Mouse (Mus musculus) spleen, adult 2 months (tissue): ENCODE measurements around the gene Col4a4. TPM values are rescaled to one million over a fixed set of nuclear protein-coding genes. Genes with fewer than 3 reads are reported as not detected.

Experiments
- DNase-seq, 2 experiments: peaks; one replicate each; pipeline versions ENCODE4 v3.0.0 to v3.0.0-alpha.2; 2012 to 2021; ENCODE audit warnings: low spot score in 2 of 2, low read depth in 1 of 2
- H3K27ac ChIP-seq: fragments of 200-500 bp; 2 replicates; pipeline ENCODE4 v1.5.1; 2012; ENCODE audit warnings: low read length, inconsistent platforms; ENCODE audit not compliant: insufficient read depth
- H3K27me3 ChIP-seq: fragments of 200-500 bp; 2 replicates; pipeline ENCODE4 v1.6.1; 2012; ENCODE audit warnings: mild to moderate bottlenecking, moderate library complexity, low read length, inconsistent platforms; ENCODE audit not compliant: control insufficient read depth, insufficient read depth
- H3K36me3 ChIP-seq: fragments of 200-500 bp; 2 replicates; pipeline ENCODE4 v1.6.1; 2012; ENCODE audit warnings: mild to moderate bottlenecking, low read length, inconsistent platforms; ENCODE audit not compliant: control insufficient read depth, insufficient read depth
- H3K4me1 ChIP-seq: fragments of 200-500 bp; 2 replicates; pipeline ENCODE4 v1.6.1; 2011; ENCODE audit warnings: inconsistent platforms; ENCODE audit not compliant: control insufficient read depth, insufficient read depth, insufficient read length
- H3K4me3 ChIP-seq: fragments of 200-500 bp; 2 replicates; pipeline ENCODE4 v1.5.1; 2011; ENCODE audit warnings: mild to moderate bottlenecking, inconsistent platforms; ENCODE audit not compliant: insufficient read depth, insufficient read length; ENCODE audit errors: extremely low read depth
- CTCF ChIP-seq: fragments of 200-500 bp; IDR thresholded peaks from 2 replicates; pipeline ENCODE4 v1.5.1; 2011; ENCODE audit warnings: mild to moderate bottlenecking, inconsistent platforms; ENCODE audit not compliant: insufficient read depth, insufficient read length, insufficient replicate concordance; ENCODE audit errors: extremely low read depth
- POLR2A ChIP-seq: fragments of 200-500 bp; IDR thresholded peaks from 2 replicates; pipeline ENCODE4 v1.6.1; 2011; ENCODE audit warnings: low read depth, low read length, inconsistent platforms
- WGBS: fragments of 180-500 bp; shearing (Covaris S2); methylation state at CpG from one replicate; pipeline ENCODE4 v1.1.7; 2018; 5-methylcytosine and 5-hydroxymethylcytosine counted together
- polyA plus RNA-seq: library from polyadenylated mRNA; depleted of rRNA; stranded (reverse); fragments of >200 nt; gene quantifications from 2 replicates; pipeline ENCODE4 v1.2.3, GENCODE M21; 2012; rRNA removed

Gene Col4a4
- polyA plus RNA-seq, 1 experiment = 0.07 TPM

GRCm38 (mm10) chr1:82415641-82416040 lies 171.0 kb downstream of the Col4a4 start:
- Histone ChIP-seq H3K27ac (no peak overlapping the region), H3K27me3 (no peaks in the 10 kb centered on the region), H3K4me3 (no peak overlapping the region), H3K36me3 (no peaks in the 10 kb centered on the region), H3K4me1 (no peaks in the 10 kb centered on the region)
- DNase-seq = no peak
- TF ChIP-seq CTCF (no peak), POLR2A (no peak)
- WGBS = 93% methylated on average over 4 of the region's 4 CpGs

DNA sequence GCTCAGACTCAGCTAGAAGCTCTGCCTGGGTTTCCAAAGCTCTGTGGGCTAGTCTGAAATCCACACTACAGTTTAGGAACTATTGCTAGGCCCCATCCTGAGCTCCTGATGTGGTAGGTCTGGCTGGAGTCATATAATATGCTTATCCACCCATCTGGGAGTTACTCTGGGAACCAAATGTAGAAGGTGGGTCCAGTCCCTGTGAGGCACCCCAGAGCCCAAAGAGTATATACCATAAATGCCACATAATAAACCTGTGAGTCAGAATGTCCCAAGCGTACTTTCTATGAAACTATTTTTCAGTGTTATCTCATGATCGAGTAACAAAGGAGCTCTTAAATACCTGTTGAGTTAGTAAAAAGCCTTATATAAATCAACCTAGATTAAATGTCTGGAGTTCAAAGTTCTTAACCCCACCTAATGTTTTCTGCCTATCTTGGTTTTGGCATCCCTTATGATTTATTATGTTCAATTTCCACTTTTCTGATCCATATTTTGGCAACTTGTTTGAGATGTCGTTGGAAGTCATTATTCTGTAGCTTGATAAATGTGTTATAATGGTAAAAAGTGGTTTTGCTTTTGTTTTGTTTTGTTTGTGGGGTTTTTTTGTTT lies 172.1 kb downstream of the Col4a4 start:
- TF ChIP-seq POLR2A (no peak), CTCF (no peak)
- no peak overlapping the region for H3K4me3 ChIP-seq
- DNase-seq = no peak
- H3K4me1 ChIP-seq = no peaks in the 10 kb centered on the region
- 91% methylated on average over 3 of the region's 3 CpGs for WGBS
- H3K27me3 ChIP-seq = no peaks in the 10 kb centered on the region
- H3K36me3 ChIP-seq = no peaks in the 10 kb centered on the region
- no peak overlapping the region for H3K27ac ChIP-seq

GRCm38 (mm10) chr1:82412085-82412484 lies 174.6 kb downstream of the Col4a4 start:
- Histone ChIP-seq H3K27me3 (no peaks in the 10 kb centered on the region), H3K4me3 (no peak overlapping the region), H3K4me1 (no peaks in the 10 kb centered on the region), H3K27ac (no peak overlapping the region), H3K36me3 (no peaks in the 10 kb centered on the region)
- 77% methylated on average over 4 of the region's 4 CpGs for WGBS
- no peak for DNase-seq
- TF ChIP-seq CTCF (no peak), POLR2A (no peak)

DNA sequence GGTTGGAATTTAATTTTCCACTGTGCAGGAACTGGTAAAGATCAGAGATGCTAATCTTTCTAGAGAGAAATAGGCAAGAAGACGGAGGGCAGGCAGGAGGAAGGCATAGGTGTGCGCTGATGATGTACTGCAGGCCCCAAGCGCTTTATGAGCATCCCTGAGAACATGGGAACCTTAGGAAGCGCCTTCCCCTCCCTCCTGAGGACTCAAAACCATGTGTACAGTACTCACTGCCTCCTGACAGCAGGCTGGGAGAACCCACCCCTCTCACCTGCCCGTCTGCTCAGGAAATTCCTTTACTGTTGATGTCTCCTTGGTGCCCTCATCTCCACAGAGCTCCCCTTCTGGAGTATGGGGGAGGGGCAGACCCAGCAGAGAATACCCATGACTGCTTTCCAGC lies 175.1 kb downstream of the Col4a4 start:
- Histone ChIP-seq H3K4me1 (no peaks in the 10 kb centered on the region), H3K4me3 (no peak overlapping the region), H3K36me3 (no peaks in the 10 kb centered on the region), H3K27ac (no peak overlapping the region), H3K27me3 (no peaks in the 10 kb centered on the region)
- DNase-seq = no peak
- no peak for TF ChIP-seq CTCF
- no peak for TF ChIP-seq POLR2A
- 96% methylated on average over 5 of the region's 5 CpGs for WGBS

DNA sequence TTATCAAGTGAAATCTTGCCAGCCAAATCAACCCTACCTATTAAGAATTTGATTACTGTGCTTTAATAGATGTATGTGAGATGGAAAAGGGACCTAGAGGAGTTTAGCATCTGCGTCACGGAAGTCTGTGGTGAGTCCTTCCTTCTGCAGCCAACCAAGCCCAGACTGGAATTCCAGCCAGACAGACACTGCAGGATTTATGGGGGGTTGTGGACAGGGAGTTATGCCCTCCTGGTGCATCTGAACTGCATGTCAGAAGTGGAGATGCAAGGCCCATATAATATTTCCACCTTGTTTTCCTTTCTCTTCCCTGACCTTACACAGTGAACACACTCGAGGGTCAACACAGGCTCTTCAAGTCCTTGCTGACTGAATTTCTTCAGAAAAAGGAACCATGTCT lies 176.1 kb downstream of the Col4a4 start:
- TF ChIP-seq POLR2A (no peak), CTCF (no peak)
- 85% methylated on average over 3 of the region's 3 CpGs for WGBS
- Histone ChIP-seq H3K4me3 (no peak overlapping the region), H3K4me1 (no peaks in the 10 kb centered on the region), H3K27me3 (no peaks in the 10 kb centered on the region), H3K27ac (no peak overlapping the region), H3K36me3 (no peaks in the 10 kb centered on the region)
- no peak for DNase-seq

DNA sequence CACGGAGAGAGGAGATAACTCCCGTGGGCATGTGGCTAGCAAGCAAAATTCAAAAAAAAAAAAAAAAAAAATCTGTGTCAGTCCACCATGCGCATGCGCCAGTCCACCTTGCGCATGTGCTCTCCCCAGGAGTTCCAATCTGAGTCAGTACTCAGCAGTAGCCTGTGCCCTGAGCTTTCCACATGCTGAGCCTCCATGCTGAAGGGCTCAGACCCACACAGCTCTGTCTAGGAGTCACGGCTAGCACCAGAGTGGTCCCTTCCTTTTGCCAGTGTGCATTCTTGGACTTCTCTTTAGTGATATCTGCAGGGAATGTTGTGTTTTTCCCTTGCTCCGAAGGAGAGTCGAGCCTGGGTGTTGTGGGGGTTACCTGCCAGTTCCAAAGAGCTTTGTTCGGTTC lies 177.4 kb downstream of the Col4a4 start:
- H3K4me1 ChIP-seq = no peaks in the 10 kb centered on the region
- H3K27ac ChIP-seq = no peak overlapping the region
- TF ChIP-seq POLR2A (no peak), CTCF (no peak)
- no peak for DNase-seq
- H3K36me3 ChIP-seq = no peaks in the 10 kb centered on the region
- no peaks in the 10 kb centered on the region for H3K27me3 ChIP-seq
- 94% methylated on average over 9 of the region's 9 CpGs for WGBS
- H3K4me3 ChIP-seq = no peak overlapping the region

- Histone ChIP-seq H3K27me3 (no peaks in the 10 kb centered on the region), H3K36me3 (no peaks in the 10 kb centered on the region), H3K4me1 (no peaks in the 10 kb centered on the region), H3K4me3 (no peak overlapping the region), H3K27ac (no peak overlapping the region)
- DNase-seq = no peak
- 91% methylated on average over 3 of the region's 3 CpGs for WGBS
- no peak for TF ChIP-seq CTCF
- no peak for TF ChIP-seq POLR2A
Observed at GRCm38 (mm10) chr1:82407786-82408185, 178.9 kb downstream of the Col4a4 start.

Other genes with a start within 250 kb of the Col4a4 start
- 0.04 and 0.27 TPM in 2 replicates for gene Col4a3, start 72 bp upstream of the Col4a4 start, polyA plus RNA-seq
- gene Mff, start 138.0 kb upstream of the Col4a4 start, polyA plus RNA-seq = 31.6 and 34.8 TPM in 2 replicates
- gene Tm4sf20, start 181.6 kb upstream of the Col4a4 start, polyA plus RNA-seq = not detected in 2 replicates
- gene Gm47791, start 184.4 kb upstream of the Col4a4 start, polyA plus RNA-seq = not detected in 2 replicates